Mouse (Mus musculus) ES-Bruce4 (cell line): ENCODE measurements around the gene Usp7.

ENCODE experiments used
- CTCF ChIP-seq: IDR thresholded peaks from one replicate; pipeline ENCODE4 v1.8.1; 2011; ENCODE audit warnings: low read depth, low read length
- EP300 ChIP-seq: IDR thresholded peaks from 2 replicates; pipeline ENCODE4 v1.6.1; 2011; ENCODE audit warnings: low read depth, low read length; ENCODE audit not compliant: insufficient read depth

DNA sequence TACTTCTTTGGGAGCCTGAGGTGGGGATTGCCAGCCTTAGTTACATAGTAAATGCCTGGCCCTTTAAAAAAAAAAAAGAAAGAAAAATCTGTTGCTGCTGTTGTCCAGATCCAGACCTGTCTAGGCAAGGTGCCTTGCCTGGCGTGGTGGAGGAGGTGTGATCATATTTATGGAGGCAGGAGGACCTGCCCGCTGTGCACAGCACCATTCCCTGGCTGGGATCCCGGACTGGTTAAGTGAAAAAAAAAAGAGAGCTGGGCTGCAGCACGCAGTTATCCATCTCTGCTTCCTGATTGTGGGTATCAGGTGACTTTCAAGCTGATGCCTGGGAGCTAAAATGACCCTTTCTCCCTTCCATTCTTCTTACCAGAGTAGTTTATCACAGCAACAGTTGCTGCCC lies 107.0 kb downstream of the Usp7 start:
- TF ChIP-seq CTCF, result no peak
- no peak for TF ChIP-seq EP300
